Mouse (Mus musculus): Measurements from ENCODE around the gene Adamts8. TPM values are rescaled to one million over a fixed set of nuclear protein-coding genes. Genes with fewer than 3 reads are reported as not detected.

Adamts8 gene
- total and polyA plus RNA-seq, 3 experiments: not detected

- Histone ChIP-seq H3K27me3 (replicated peaks) (no peaks in the 10 kb centered on the region), H3K9ac (ENCODE audit: insufficient read depth, low read depth) (no peak overlapping the region), H3K36me3 (replicated peaks in 1 of 2; ENCODE audit: control insufficient read depth in 1 of 2, insufficient read depth in 1 of 2, low read length in 1 of 2) (no peaks in the 10 kb centered on the region), H3K27ac (ENCODE audit: insufficient read depth, low read depth) (no peak overlapping the region), H3K9me3 (replicated peaks; ENCODE audit: low read length) (no peaks in the 10 kb centered on the region), H3K79me2 (replicated peaks; ENCODE audit: control insufficient read depth, extremely low read depth, insufficient read depth, poor library complexity, severe bottlenecking) (no peaks in the 10 kb centered on the region), H3K4me2 (ENCODE audit: insufficient read depth, low read depth, poor library complexity, severe bottlenecking) (peak overlapping the region; percentile 68), H3K4me3 (replicated peaks in 1 of 3; ENCODE audit: low read depth in 2 of 3, low read length in 2 of 3, poor library complexity in 1 of 3) (no peak overlapping the region), H3K4me1 (ENCODE audit: control insufficient read depth in 1 of 2, insufficient read depth in 2 of 2) (no peaks in the 10 kb centered on the region)
- in situ Hi-C loops (cut with MboI; ENCODE audit: low pct_ligation_motif_present, low pct_unique_long_range_greater_than_20kb, low sequenced_read_pairs) (no loop called here), dilution Hi-C loops (cut with MboI; ENCODE audit: extremely low pct_ligation_motif_present, extremely low pct_unique_long_range_greater_than_20kb, low sequenced_read_pairs) (no loop called here)
- peak; percentile 66 for DNase-seq (ENCODE audit: extremely low read depth)
- TF ChIP-seq SMC3 (IDR thresholded peaks at IDR 0.05; ENCODE audit: low read depth, low read length) (peak; percentile 83), MAX (IDR thresholded peaks at IDR 0.05; ENCODE audit: low read length) (peak; percentile 93), ZC3H11A (IDR thresholded peaks at IDR 0.05; ENCODE audit: low read depth, low read length) (peak; percentile 73), JUND (conservative IDR thresholded peaks at IDR 0.05; ENCODE audit: low read depth, low read length) (no peak), POLR2AphosphoS2 (IDR thresholded peaks at IDR 0.05; ENCODE audit: low read depth, low read length) (no peak), USF2 (conservative IDR thresholded peaks at IDR 0.05; ENCODE audit: low read depth, low read length) (peak; percentile 76), RAD21 (IDR thresholded peaks at IDR 0.05; ENCODE audit: low read depth, low read length) (peak; percentile 88), HCFC1 (IDR thresholded peaks at IDR 0.05; ENCODE audit: low read depth, low read length) (no peak), TCF12 (IDR thresholded peaks at IDR 0.05; ENCODE audit: low read depth, low read length) (no peak), MEF2A (IDR thresholded peaks at IDR 0.05; ENCODE audit: borderline replicate concordance, low read depth, low read length) (no peak), E2F4 (IDR thresholded peaks at IDR 0.05; ENCODE audit: insufficient replicate concordance, low read depth, low read length) (no peak), EP300 (IDR thresholded peaks at IDR 0.05; ENCODE audit: low read length) (no peak), IRF4 (IDR thresholded peaks at IDR 0.05; ENCODE audit: low read depth, low read length) (no peak), BHLHE40 (IDR thresholded peaks at IDR 0.05; ENCODE audit: low read depth, low read length) (peak; percentile 89), USF1 (IDR thresholded peaks at IDR 0.05; ENCODE audit: low read depth, low read length) (peak; percentile 80), ETS1 (conservative IDR thresholded peaks at IDR 0.05; ENCODE audit: low read depth, low read length) (no peak), KAT2A (IDR thresholded peaks at IDR 0.05; ENCODE audit: insufficient replicate concordance, low read length) (no peak), MYC (IDR thresholded peaks at IDR 0.05; ENCODE audit: low read depth, low read length) (peak; percentile 84), MXI1 (IDR thresholded peaks at IDR 0.05; ENCODE audit: low read depth, low read length) (no peak), CTCF (conservative IDR thresholded peaks at IDR 0.05 in 1 of 2, IDR thresholded peaks at IDR 0.05 in 1 of 2; ENCODE audit: low read depth in 2 of 2, low read length in 2 of 2) (peak; percentile 63 to 85)
Measured at GRCm38 (mm10) chr9:30936674-30937438, 5.5 kb upstream of the Adamts8 start.

GRCm38 (mm10) chr9:30940328-30940727, 2.0 kb upstream of the Adamts8 start:
- Histone ChIP-seq H3K36me3 (replicated peaks in 1 of 2; ENCODE audit: control insufficient read depth in 1 of 2, insufficient read depth in 1 of 2, low read length in 1 of 2) (no peaks in the 10 kb centered on the region), H3K79me2 (replicated peaks; ENCODE audit: control insufficient read depth, extremely low read depth, insufficient read depth, poor library complexity, severe bottlenecking) (no peaks in the 10 kb centered on the region), H3K4me3 (replicated peaks in 1 of 3; ENCODE audit: low read depth in 2 of 3, low read length in 2 of 3, poor library complexity in 1 of 3) (no peak overlapping the region), H3K27me3 (replicated peaks) (no peaks in the 10 kb centered on the region), H3K4me1 (ENCODE audit: control insufficient read depth in 1 of 2, insufficient read depth in 2 of 2) (no peaks in the 10 kb centered on the region), H3K4me2 (ENCODE audit: insufficient read depth, low read depth, poor library complexity, severe bottlenecking) (no peak overlapping the region), H3K9me3 (replicated peaks; ENCODE audit: low read length) (peaks cover 4% of the 10 kb centered on the region), H3K9ac (ENCODE audit: insufficient read depth, low read depth) (no peak overlapping the region), H3K27ac (ENCODE audit: insufficient read depth, low read depth) (no peak overlapping the region)
- in situ Hi-C loops (cut with MboI; ENCODE audit: low pct_ligation_motif_present, low pct_unique_long_range_greater_than_20kb, low sequenced_read_pairs): loop anchor here (5.0 kb wide), 1 partner anchor 463 kb away; no protein-coding TSS in a partner anchor
- peak; percentile 75 for DNase-seq (ENCODE audit: extremely low read depth)
- dilution Hi-C loops (cut with MboI; ENCODE audit: extremely low pct_ligation_motif_present, extremely low pct_unique_long_range_greater_than_20kb, low sequenced_read_pairs): no loop called here
- TF ChIP-seq SMC3 (IDR thresholded peaks at IDR 0.05; ENCODE audit: low read depth, low read length) (peak; percentile 90), NRF1 (IDR thresholded peaks at IDR 0.05; ENCODE audit: low read depth, low read length) (no peak), RAD21 (IDR thresholded peaks at IDR 0.05; ENCODE audit: low read depth, low read length) (peak; percentile 96), IRF4 (IDR thresholded peaks at IDR 0.05; ENCODE audit: low read depth, low read length) (no peak), CTCF (conservative IDR thresholded peaks at IDR 0.05 in 1 of 2, IDR thresholded peaks at IDR 0.05 in 1 of 2; ENCODE audit: low read depth in 2 of 2, low read length in 2 of 2) (peak; percentile 73 to 96), ZC3H11A (IDR thresholded peaks at IDR 0.05; ENCODE audit: low read depth, low read length) (peak; percentile 73)
